Mouse (Mus musculus): ENCODE measurements at regions not wholly inside any gene's neighbourhood (a gene's known extent, or its start where the extent isn't known, plus 50 kb on each side); places are given as distances from the start of the nearest gene placed in this dataset.

DNA sequence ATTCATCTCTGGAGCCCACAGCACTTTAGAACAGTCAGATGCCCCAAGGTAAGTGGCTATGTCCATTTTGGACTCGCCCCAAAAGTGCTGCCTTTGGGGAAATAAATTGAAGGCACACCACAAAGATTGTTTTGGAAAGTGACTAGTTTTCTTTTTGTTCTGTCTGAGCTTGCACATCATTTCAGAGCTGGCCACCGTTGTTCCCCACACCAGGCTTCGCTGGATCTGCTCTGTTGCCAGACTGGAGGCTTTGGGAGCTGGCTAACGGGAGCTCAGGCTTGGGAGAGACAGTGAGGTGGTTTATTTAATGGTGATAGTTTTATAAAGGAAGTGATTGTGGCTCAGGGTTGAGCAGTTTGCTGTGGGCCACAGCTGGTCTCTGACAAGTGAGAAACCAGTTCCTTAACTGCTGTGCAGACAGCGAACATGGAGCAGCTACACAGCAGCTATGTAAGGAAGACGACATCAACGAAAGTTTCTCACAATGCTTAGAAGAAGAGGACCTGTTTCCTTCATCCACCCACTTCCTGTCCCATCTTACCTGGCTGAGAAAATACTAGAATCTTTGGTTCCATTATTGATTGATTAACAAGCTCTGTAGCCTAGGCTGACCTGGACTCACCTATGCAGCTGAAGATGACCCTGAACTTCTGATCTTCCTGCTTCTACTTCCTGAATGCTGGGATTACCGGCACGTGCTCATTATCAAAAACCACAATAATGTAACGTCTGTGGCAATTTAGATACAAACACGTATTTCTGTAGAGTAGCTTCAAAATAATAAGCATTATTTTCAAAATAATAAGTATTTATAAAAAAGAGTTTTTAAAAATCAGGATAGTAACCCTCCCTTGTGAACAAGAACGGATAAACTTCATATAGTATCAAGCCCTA lies 229.1 kb upstream of the Jade1 start:
- no peaks in the 10 kb centered on the region; the same call in 1 of the 2 replicates for H3K27me3 ChIP-seq
- H3K9ac ChIP-seq (replicated peaks) = no peak overlapping the region
- H3K4me2 ChIP-seq = no peak overlapping the region
- ATAC-seq (ENCODE audit: insufficient number of reproducible peaks, insufficient read depth, low FRiP score, low TSS enrichment, low read depth) = no peak
- 75% methylated on average over 12 of the region's 12 CpGs for WGBS
- H3K9me3 ChIP-seq = 0 out of 2 replicates have a peak, but pooled peaks cover 7% of the 10 kb centered on the region
- no peak overlapping the region for H3K4me3 ChIP-seq (replicated peaks)
- H3K4me1 ChIP-seq (replicated peaks) = no peaks in the 10 kb centered on the region
- no peaks in the 10 kb centered on the region for H3K36me3 ChIP-seq
- 0 out of 2 replicates have a peak overlapping the region, but pooled peaks have one; percentile 50 for H3K27ac ChIP-seq

DNA sequence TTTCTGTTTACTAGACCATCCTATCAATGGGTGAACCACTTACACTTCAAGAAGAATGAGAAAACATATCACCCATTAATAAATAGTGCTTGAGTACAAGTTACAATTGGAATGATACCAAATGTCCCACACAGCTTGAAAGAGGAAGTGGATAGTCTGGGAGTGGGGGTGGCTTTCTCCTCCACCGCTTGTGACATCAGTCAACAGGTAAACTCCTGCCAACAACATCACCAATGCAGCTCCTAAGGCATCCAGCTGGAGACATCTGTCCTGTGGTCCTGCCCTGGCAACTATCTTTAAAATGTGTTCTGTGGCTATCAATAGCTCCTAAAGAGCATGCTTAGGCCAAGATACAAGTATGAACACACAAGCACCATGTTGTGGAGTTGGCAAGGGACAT lies 233.7 kb upstream of the Jade1 start:
- H3K36me3 ChIP-seq = no peaks in the 10 kb centered on the region
- H3K27ac ChIP-seq = no peak overlapping the region
- no peak overlapping the region for H3K4me3 ChIP-seq (replicated peaks)
- H3K4me1 ChIP-seq (replicated peaks) = peaks cover 27% of the 10 kb centered on the region
- no peak overlapping the region for H3K9ac ChIP-seq (replicated peaks)
- no peak overlapping the region for H3K4me2 ChIP-seq
- 77% methylated on average over 1 of the region's 1 CpGs for WGBS
- 0 out of 2 replicates have a peak, but pooled peaks cover 7% of the 10 kb centered on the region for H3K9me3 ChIP-seq
- peaks cover 21% of the 10 kb centered on the region for H3K27me3 ChIP-seq
- ATAC-seq (ENCODE audit: insufficient number of reproducible peaks, insufficient read depth, low FRiP score, low TSS enrichment, low read depth) = no peak

DNA sequence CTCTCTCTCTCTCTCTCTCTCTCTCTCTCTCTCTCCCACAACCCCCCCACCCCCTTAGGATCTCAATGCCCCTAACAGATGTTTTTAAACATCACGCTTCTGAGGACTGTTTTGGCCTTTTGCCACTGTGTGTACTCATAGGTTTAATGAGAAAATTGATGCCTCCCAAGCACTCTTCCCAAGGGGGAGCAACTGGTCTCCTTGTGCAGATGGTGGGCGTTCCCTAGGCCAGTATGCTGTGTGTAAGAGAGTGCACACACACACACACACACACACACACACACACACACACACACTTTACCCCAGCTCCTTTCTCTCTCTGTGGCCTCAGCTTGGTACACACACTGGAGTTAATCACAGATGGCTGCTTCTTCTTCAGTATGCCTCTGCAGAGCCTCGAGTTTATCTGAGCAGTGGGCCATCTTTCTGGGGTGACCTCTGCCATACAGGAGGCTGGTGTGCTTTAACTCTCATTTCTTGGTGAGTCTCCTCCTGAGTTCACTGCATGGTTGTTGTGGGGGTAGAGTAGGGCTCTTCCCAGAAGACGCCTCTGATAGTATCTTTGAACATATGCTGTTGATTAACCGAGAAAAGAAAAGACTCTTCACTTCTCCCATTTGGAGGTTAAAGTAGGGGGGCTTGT lies 236.2 kb upstream of the Jade1 start:
- no peak overlapping the region for H3K4me3 ChIP-seq (replicated peaks)
- no peak overlapping the region; the same call in 1 of the 2 replicates for H3K4me2 ChIP-seq
- no peak overlapping the region for H3K9ac ChIP-seq (replicated peaks)
- 0 out of 2 replicates have a peak, but pooled peaks have one; percentile 28 for ATAC-seq (ENCODE audit: insufficient number of reproducible peaks, insufficient read depth, low FRiP score, low TSS enrichment, low read depth)
- 26% methylated on average over 5 of the region's 5 CpGs for WGBS
- H3K4me1 ChIP-seq (replicated peaks) = peaks cover 27% of the 10 kb centered on the region
- 0 out of 2 replicates have a peak, but pooled peaks cover 7% of the 10 kb centered on the region for H3K9me3 ChIP-seq
- no peak overlapping the region for H3K27ac ChIP-seq
- peaks cover 26% of the 10 kb centered on the region for H3K27me3 ChIP-seq
- no peaks in the 10 kb centered on the region for H3K36me3 ChIP-seq

DNA sequence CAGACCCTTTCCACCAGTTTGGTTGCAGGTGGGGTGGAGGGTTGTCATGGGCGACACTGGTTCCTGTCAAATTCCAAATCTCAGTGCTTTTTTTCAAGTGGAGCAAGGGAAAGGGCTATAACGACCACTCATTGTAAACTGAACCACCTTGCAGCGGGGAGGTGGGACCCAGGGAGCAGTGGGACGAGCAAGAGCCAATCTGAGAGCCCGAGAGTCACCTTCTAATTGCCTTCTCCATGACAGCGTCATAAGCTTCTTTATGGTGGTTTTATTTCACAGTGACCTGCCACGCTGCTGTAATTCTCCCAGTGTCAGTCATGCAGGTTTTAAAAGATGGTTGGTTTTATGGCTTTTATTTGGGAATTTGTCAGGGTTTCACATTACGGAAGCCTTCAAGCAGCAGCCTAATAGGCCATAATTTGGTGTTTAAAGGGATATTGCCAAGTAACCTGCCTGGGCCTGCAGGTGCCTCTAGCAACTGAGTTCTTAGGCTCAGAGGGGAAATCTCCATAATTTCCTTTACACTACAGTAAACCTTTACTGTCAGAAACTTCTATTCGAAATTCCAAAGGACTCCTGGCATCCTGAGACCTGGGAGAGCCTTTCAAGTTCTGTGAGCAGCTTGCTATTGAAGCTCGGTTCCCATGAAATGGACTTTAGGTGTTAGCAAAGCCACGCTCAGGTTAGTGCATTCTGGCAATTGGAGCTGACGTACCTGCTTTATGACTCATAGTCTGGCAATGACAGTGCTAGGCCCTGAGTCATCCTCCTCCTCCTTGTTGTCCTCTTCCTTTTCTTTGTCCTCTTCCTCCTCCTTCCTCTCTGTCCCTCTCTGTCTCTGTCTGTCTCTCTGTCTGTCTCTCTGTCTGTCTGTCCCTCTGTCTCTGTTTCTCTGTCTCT lies 235.6 kb upstream of the Pgrmc2 start:
- WGBS = 15% methylated on average over 12 of the region's 12 CpGs
- H3K36me3 ChIP-seq = no peaks in the 10 kb centered on the region
- no peak overlapping the region; the same call in 1 of the 2 replicates for H3K4me2 ChIP-seq
- H3K4me3 ChIP-seq (replicated peaks) = no peak overlapping the region
- H3K9ac ChIP-seq (replicated peaks) = no peak overlapping the region
- no peak overlapping the region for H3K27ac ChIP-seq
- H3K9me3 ChIP-seq = 0 out of 2 replicates have a peak, but pooled peaks cover under 1% of the 10 kb centered on the region
- H3K4me1 ChIP-seq (replicated peaks) = peaks cover 27% of the 10 kb centered on the region
- H3K27me3 ChIP-seq = peaks cover 26% of the 10 kb centered on the region
- peak; percentile 72; the same call in 1 of the 2 replicates for ATAC-seq (ENCODE audit: insufficient number of reproducible peaks, insufficient read depth, low FRiP score, low TSS enrichment, low read depth)

DNA sequence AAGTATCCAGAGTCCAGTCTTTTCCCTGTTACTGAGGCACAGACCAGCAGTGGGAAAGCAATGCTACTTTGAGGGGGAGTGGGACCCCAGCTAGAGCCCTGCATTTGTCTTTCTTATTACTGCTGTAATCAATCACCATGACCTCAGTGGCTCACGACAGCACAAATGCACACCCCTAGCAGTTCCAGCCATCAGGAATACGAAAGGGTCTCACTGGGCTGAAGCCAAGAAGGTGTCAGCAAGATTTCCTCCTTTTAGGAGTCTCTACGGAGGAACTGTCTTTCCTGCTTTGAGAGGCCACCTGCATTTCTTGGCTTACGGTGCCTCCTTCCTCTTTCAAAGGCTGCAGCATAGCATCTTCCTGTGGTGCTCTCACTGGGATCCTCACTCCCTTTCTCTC lies 234.3 kb upstream of the Pgrmc2 start:
- H3K9me3 ChIP-seq = no peaks in the 10 kb centered on the region
- H3K4me1 ChIP-seq (replicated peaks) = peaks cover 27% of the 10 kb centered on the region
- no peak overlapping the region for H3K9ac ChIP-seq (replicated peaks)
- H3K36me3 ChIP-seq = no peaks in the 10 kb centered on the region
- peaks cover 26% of the 10 kb centered on the region for H3K27me3 ChIP-seq
- WGBS = 34% methylated on average over 4 of the region's 4 CpGs
- H3K4me3 ChIP-seq (replicated peaks) = no peak overlapping the region
- no peak overlapping the region for H3K4me2 ChIP-seq
- no peak overlapping the region for H3K27ac ChIP-seq
- no peak for ATAC-seq (ENCODE audit: insufficient number of reproducible peaks, insufficient read depth, low FRiP score, low TSS enrichment, low read depth)

DNA sequence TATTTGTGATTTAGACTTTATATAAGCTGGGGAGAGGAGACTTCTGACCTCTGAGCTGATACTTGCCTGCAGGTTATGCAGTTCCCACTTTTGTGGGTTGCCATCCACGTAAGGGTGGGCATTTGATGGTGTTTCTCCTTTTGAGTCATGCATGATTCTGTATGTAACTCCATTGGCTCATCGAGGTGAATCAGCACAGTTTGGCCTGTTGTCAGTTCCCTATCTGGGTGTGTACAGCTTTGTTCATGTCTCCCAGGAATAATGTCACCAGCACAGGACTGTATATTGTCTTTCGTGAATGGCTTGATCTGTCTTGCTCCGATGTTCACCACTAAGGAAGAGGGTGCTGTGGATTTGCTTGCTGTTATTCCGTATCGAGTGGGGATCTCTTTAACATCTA lies 229.6 kb upstream of the Pgrmc2 start:
- no peaks in the 10 kb centered on the region for H3K36me3 ChIP-seq
- H3K4me1 ChIP-seq (replicated peaks) = peaks cover 10% of the 10 kb centered on the region
- no peak overlapping the region for H3K9ac ChIP-seq (replicated peaks)
- H3K4me2 ChIP-seq = no peak overlapping the region
- H3K9me3 ChIP-seq = no peaks in the 10 kb centered on the region
- peaks cover 13% of the 10 kb centered on the region; the same call in 1 of the 2 replicates for H3K27me3 ChIP-seq
- no peak overlapping the region for H3K4me3 ChIP-seq (replicated peaks)
- 92% methylated on average over 6 of the region's 6 CpGs for WGBS
- no peak for ATAC-seq (ENCODE audit: insufficient number of reproducible peaks, insufficient read depth, low FRiP score, low TSS enrichment, low read depth)
- no peak overlapping the region for H3K27ac ChIP-seq

DNA sequence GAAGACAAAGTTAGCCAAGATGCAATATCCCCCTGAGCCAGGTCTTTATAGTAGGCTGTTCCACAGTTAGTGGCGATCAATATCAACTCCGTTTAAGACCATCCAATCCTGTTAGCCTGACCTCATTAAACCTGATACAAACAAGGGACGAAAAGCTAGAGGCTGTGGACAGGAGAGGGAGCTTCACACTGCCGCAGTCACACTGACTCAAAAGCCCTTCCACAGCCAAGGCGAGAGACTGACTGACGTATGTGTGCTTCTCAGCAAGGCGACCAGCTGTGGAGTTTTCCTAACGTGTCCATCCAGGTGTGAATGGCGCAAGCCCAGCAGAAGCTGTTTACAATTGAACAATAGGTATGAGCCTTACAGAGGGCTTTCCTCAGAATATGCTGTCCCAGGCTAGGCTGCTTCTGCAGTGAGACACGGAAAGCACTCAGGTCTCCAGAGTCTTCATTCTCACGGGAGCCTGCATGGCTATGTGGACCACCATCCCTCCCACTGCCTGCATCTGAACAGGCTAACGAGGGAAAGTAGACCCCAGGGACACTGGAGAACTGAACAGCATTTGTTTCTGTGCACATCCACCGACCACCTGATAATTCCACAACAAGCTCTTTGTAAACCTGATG lies 224.7 kb upstream of the Pgrmc2 start:
- peaks cover 6% of the 10 kb centered on the region; the same call in 1 of the 2 replicates for H3K4me1 ChIP-seq (replicated peaks)
- 0 out of 2 replicates have a peak overlapping the region, but pooled peaks have one; percentile 23 for H3K27ac ChIP-seq
- WGBS = 64% methylated on average over 13 of the region's 13 CpGs
- H3K4me2 ChIP-seq = no peak overlapping the region
- no peaks in the 10 kb centered on the region for H3K27me3 ChIP-seq
- no peak overlapping the region for H3K4me3 ChIP-seq (replicated peaks)
- no peak overlapping the region for H3K9ac ChIP-seq (replicated peaks)
- no peaks in the 10 kb centered on the region for H3K36me3 ChIP-seq
- no peaks in the 10 kb centered on the region for H3K9me3 ChIP-seq
- ATAC-seq (ENCODE audit: insufficient number of reproducible peaks, insufficient read depth, low FRiP score, low TSS enrichment, low read depth) = no peak

DNA sequence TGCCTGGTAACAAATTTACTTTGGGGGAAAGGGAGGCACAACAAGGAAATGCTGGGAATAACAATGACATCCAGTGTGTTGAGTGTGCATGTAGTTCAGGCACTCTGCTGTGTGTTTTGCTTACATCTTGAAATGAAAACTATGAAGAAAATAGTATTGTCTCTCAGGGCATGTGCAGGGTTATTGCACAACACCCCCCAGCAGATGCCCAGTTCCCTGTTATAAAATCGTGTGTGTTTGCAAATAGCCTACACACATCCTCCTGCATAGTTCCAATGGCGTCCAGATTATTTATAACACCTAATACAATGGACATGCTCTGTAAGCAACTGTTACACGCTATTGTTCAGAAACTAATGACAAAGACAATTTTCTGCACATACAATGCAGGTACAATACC lies 220.0 kb upstream of the Pgrmc2 start:
- H3K27ac ChIP-seq = no peak overlapping the region
- no peaks in the 10 kb centered on the region for H3K36me3 ChIP-seq
- H3K9me3 ChIP-seq = no peaks in the 10 kb centered on the region
- H3K27me3 ChIP-seq = no peaks in the 10 kb centered on the region
- no peak overlapping the region for H3K9ac ChIP-seq (replicated peaks)
- no peak for ATAC-seq (ENCODE audit: insufficient number of reproducible peaks, insufficient read depth, low FRiP score, low TSS enrichment, low read depth)
- peaks cover 5% of the 10 kb centered on the region; the same call in 1 of the 2 replicates for H3K4me1 ChIP-seq (replicated peaks)
- WGBS = 85% methylated on average over 3 of the region's 3 CpGs
- H3K4me3 ChIP-seq (replicated peaks) = no peak overlapping the region
- H3K4me2 ChIP-seq = no peak overlapping the region

DNA sequence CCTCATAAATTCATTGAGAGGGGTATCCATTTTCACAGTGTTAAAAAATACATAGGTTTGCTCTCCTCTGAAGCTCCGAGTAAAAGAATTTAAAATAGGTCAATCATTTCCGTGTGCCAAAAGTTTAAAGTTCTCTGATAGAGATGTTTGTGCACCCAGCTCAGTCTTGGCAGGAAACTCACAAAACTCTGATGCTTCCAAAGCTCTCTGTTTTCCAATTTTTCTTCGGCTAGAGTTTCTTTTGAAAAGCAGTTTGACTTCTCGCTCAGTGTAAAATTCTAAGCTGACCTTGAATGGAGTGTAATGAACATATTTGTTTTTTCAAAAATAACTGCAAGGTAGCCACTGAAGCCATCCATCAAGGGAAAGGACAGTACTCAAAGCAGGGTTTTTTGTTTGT lies 215.9 kb upstream of the Pgrmc2 start:
- 84% methylated on average over 4 of the region's 4 CpGs for WGBS
- H3K4me2 ChIP-seq = no peak overlapping the region
- no peaks in the 10 kb centered on the region for H3K9me3 ChIP-seq
- H3K4me3 ChIP-seq (replicated peaks) = no peak overlapping the region
- H3K27me3 ChIP-seq = no peaks in the 10 kb centered on the region
- no peak overlapping the region for H3K9ac ChIP-seq (replicated peaks)
- no peaks in the 10 kb centered on the region for H3K36me3 ChIP-seq
- peaks cover 5% of the 10 kb centered on the region for H3K4me1 ChIP-seq (replicated peaks)
- no peak overlapping the region for H3K27ac ChIP-seq
- ATAC-seq (ENCODE audit: insufficient number of reproducible peaks, insufficient read depth, low FRiP score, low TSS enrichment, low read depth) = no peak

DNA sequence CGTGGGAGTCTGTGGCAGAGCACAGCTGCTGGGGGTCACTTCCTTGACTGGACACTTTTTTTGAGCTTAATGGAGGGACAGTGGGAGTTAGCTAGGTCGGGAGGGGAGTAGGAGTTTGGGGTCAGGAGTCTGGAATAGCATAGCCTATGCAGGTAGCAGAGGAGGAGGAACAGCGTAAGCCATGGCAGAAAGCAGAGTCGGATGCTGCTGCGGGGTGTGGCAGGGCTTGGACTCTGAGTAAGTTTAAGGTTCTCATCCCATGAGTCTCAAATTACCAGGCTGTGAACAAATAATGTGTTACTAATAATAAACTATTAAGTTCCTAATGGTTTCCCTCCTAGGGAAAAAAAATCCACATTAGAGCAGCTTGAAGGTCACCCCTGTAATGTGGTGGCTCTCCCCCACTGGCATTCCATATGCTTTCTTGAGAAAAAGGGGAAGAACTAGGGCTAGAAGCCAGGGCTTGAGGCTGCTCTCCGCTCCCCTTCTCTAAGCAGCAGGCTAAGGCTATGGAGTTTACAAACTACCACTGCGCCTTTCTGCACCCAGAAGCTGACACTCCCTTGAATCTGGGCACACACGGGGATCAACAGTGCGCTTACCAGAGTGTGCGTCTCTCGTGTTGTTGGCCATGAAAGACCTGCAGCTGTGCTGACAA lies 213.4 kb upstream of the Pgrmc2 start:
- no peak for ATAC-seq (ENCODE audit: insufficient number of reproducible peaks, insufficient read depth, low FRiP score, low TSS enrichment, low read depth)
- H3K27ac ChIP-seq = no peak overlapping the region
- no peaks in the 10 kb centered on the region for H3K36me3 ChIP-seq
- H3K4me2 ChIP-seq = no peak overlapping the region
- 72% methylated on average over 11 of the region's 11 CpGs for WGBS
- H3K4me3 ChIP-seq (replicated peaks) = no peak overlapping the region
- H3K9ac ChIP-seq (replicated peaks) = no peak overlapping the region
- no peaks in the 10 kb centered on the region for H3K27me3 ChIP-seq
- peaks cover 8% of the 10 kb centered on the region for H3K4me1 ChIP-seq (replicated peaks)
- no peaks in the 10 kb centered on the region for H3K9me3 ChIP-seq
